Mouse (Mus musculus) midbrain, embryonic 12.5 days (tissue): ENCODE measurements at regions not wholly inside any gene's neighbourhood (a gene's known extent, or its start where the extent isn't known, plus 50 kb on each side); places are given as distances from the start of the nearest gene placed in this dataset.

ENCODE experiments used
- ATAC-seq: fragments of 200-750 bp; cut with Nextera tagmentation; 2 replicates; pipeline ENCODE4 v1.8.0; 2017; ENCODE audit warnings: low read depth, moderate TSS enrichment, moderate library complexity; ENCODE audit not compliant: low FRiP score
- H3K27ac ChIP-seq: fragments of 300-500 bp; sonication (generic); replicated peaks from 2 replicates; pipeline ENCODE4 v1.5.1; 2016; ENCODE audit warnings: mild to moderate bottlenecking
- H3K27me3 ChIP-seq: fragments of 300-500 bp; sonication (generic); 2 replicates; pipeline ENCODE4 v1.6.1; 2016; ENCODE audit warnings: mild to moderate bottlenecking
- H3K36me3 ChIP-seq: fragments of 300-500 bp; sonication (generic); 2 replicates; pipeline ENCODE4 v1.6.1; 2016
- H3K4me1 ChIP-seq: fragments of 300-500 bp; sonication (generic); 2 replicates; pipeline ENCODE4 v1.6.1; 2016
- H3K4me2 ChIP-seq: fragments of 300-500 bp; sonication (generic); replicated peaks from 2 replicates; pipeline ENCODE4 v1.6.1; 2016; ENCODE audit warnings: mild to moderate bottlenecking, moderate library complexity
- H3K4me3 ChIP-seq: fragments of 300-500 bp; sonication (generic); 2 replicates; pipeline ENCODE4 v1.5.1; 2016; ENCODE audit warnings: mild to moderate bottlenecking
- H3K9ac ChIP-seq: fragments of 300-500 bp; sonication (generic); replicated peaks from 2 replicates; pipeline ENCODE4 v1.6.1; 2016; ENCODE audit warnings: mild to moderate bottlenecking, moderate library complexity
- H3K9me3 ChIP-seq: fragments of 300-500 bp; sonication (generic); 2 replicates; pipeline ENCODE4 v1.6.1; 2016; ENCODE audit warnings: mild to moderate bottlenecking
- WGBS: fragments of 180-500 bp; shearing (Covaris S2); methylation state at CpG from one replicate; pipeline ENCODE4 v1.1.7; 2016; 5-methylcytosine and 5-hydroxymethylcytosine counted together

DNA sequence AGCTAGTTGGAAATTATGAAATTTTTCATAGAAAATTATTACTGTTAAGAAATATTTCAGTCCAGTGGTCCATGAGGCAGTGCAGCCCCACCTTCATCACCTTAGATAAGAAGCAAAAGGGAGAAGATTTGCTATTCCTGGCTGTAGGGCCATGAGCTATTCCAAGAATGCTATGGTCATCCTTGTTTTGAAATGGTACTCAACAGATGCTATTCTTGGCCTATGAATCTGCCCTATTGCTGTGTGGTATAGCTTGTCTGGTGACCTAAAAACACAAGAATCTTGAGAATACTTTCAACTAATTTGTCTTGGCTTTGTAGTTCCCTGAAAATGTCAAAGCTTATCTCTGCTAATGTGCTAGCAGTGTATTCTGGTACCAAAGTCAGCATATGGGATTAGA, 254.8 kb upstream of the Rasgrp1 start:
- no peaks in the 10 kb centered on the region for H3K27me3 ChIP-seq
- no peaks in the 10 kb centered on the region for H3K9me3 ChIP-seq
- no peak overlapping the region for H3K9ac ChIP-seq
- no peaks in the 10 kb centered on the region for H3K4me1 ChIP-seq
- H3K36me3 ChIP-seq: no peaks in the 10 kb centered on the region
- ATAC-seq: no peak
- H3K4me3 ChIP-seq: no peak overlapping the region
- H3K4me2 ChIP-seq: no peak overlapping the region
- H3K27ac ChIP-seq: no peak overlapping the region

DNA sequence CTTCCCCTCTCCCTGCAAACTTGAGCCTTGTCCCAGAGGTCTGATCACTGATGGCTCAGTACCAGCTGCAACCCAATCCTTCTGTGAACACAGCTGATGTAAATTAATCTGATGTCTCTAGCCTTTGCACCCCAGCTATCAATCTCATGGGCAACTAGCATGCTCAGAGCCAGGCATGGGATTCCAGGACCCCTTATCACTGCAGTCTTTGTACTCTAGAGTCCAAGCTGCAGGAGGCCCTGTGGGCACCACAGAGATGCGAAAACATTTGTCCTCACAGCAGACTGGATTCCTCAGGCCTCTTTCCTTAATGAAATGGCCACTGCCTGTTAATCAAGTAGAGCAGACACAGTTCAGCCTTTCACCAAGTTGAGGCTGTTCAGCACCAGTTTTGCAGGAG, 272.0 kb upstream of the Rasgrp1 start:
- no peaks in the 10 kb centered on the region for H3K27me3 ChIP-seq
- no peaks in the 10 kb centered on the region for H3K4me1 ChIP-seq
- no peak for ATAC-seq
- H3K27ac ChIP-seq: no peak overlapping the region
- no peak overlapping the region for H3K9ac ChIP-seq
- H3K4me2 ChIP-seq: no peak overlapping the region
- 59% methylated on average over 1 of the region's 1 CpGs for WGBS
- no peak overlapping the region for H3K4me3 ChIP-seq
- H3K9me3 ChIP-seq: no peaks in the 10 kb centered on the region
- no peaks in the 10 kb centered on the region for H3K36me3 ChIP-seq

DNA sequence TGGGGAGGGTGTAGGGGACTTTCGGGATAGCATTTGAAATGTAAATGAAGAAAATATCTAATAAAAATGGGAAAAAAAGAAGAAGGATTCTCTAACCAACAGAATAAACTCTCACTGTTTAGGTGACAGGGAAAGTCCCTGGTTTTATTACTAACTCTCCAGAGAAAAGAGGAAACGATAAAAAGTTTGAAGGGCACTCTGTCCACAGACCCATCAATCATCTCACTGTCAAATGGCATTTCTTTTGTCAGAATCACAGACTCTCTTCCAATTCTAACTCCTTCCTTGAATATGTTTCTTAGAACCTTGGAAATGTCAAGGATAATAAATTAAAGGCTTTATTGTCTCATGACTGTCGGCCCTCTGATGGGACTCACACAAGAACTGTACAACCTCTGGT, 275.3 kb upstream of the Rasgrp1 start:
- no peak overlapping the region for H3K9ac ChIP-seq
- no peaks in the 10 kb centered on the region for H3K9me3 ChIP-seq
- 92% methylated on average over 3 of the region's 3 CpGs for WGBS
- no peaks in the 10 kb centered on the region for H3K4me1 ChIP-seq
- no peak overlapping the region for H3K4me3 ChIP-seq
- H3K36me3 ChIP-seq: no peaks in the 10 kb centered on the region
- no peak overlapping the region for H3K4me2 ChIP-seq
- ATAC-seq: no peak
- H3K27me3 ChIP-seq: no peaks in the 10 kb centered on the region
- no peak overlapping the region for H3K27ac ChIP-seq

DNA sequence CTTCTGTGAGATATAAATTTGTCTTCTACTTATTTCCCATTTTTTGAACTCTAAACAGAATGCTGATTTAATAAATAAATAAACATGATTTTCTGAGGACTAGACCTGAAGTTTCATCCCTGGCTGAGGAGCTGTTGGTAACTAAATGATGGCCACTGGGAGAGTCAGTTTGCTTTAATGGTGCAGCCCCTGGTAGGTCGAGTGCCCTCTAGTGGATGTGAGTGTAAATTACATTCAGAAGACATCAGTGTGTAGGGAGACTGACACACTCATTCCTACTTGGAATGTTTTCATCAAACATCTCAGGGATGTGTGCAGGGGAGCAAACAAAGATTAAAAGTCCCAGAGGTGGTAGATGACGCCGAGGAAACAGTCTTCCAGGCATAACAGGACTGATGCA, 281.2 kb upstream of the Rasgrp1 start:
- Histone ChIP-seq H3K4me3 (no peak overlapping the region), H3K27me3 (no peaks in the 10 kb centered on the region), H3K27ac (no peak overlapping the region), H3K9ac (no peak overlapping the region), H3K4me2 (no peak overlapping the region), H3K4me1 (no peaks in the 10 kb centered on the region), H3K9me3 (no peaks in the 10 kb centered on the region), H3K36me3 (no peaks in the 10 kb centered on the region)
- ATAC-seq: no peak
- WGBS: 52% methylated on average over 3 of the region's 3 CpGs

DNA sequence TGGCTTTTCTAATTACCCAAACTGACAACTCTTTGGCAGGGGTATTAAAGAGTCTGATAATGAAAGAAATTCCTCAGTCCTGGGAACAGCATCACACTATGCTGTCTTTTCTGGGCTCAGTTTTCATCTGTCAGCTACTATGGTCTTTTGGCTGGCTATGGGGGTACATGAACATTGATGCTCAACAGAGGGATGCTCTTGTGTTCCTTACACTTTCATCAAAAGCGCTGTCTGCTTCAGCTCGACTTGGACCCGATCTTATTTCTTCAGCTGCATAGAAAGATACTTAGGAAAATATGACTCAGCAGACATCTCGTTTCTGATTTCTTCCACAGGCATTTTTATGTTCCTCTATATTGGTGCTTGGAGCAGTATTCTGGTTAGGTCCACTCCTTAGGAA, 292.1 kb upstream of the Rasgrp1 start:
- no peak overlapping the region for H3K4me2 ChIP-seq
- no peaks in the 10 kb centered on the region for H3K4me1 ChIP-seq
- no peak for ATAC-seq
- 88% methylated on average over 4 of the region's 4 CpGs for WGBS
- no peaks in the 10 kb centered on the region for H3K36me3 ChIP-seq
- H3K27ac ChIP-seq: no peak overlapping the region
- no peak overlapping the region for H3K9ac ChIP-seq
- H3K9me3 ChIP-seq: no peaks in the 10 kb centered on the region
- H3K27me3 ChIP-seq: no peaks in the 10 kb centered on the region
- no peak overlapping the region for H3K4me3 ChIP-seq

DNA sequence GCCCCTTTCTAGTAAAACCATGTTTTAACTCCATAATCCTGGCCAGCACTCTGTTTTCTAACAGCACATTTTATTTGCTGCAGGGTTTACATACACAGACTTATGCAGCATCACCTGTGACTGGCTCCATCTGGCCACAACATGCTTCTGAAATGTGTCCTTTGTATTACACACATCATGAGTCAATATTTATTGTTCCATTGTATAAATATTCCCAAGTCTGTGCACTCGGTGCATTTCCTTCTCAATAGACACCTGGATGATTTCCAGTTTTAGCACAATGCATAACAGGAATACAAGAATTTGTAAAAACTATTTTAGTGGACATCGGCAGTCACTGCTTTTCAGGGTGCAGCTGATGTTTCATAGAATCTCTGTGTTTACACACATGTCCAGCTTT, 294.6 kb upstream of the Rasgrp1 start:
- no peak overlapping the region for H3K4me3 ChIP-seq
- no peak overlapping the region for H3K27ac ChIP-seq
- H3K9me3 ChIP-seq: no peaks in the 10 kb centered on the region
- H3K9ac ChIP-seq: no peak overlapping the region
- no peaks in the 10 kb centered on the region for H3K27me3 ChIP-seq
- H3K36me3 ChIP-seq: no peaks in the 10 kb centered on the region
- WGBS: 81% methylated on average over 2 of the region's 2 CpGs
- no peaks in the 10 kb centered on the region for H3K4me1 ChIP-seq
- H3K4me2 ChIP-seq: no peak overlapping the region
- no peak for ATAC-seq

DNA sequence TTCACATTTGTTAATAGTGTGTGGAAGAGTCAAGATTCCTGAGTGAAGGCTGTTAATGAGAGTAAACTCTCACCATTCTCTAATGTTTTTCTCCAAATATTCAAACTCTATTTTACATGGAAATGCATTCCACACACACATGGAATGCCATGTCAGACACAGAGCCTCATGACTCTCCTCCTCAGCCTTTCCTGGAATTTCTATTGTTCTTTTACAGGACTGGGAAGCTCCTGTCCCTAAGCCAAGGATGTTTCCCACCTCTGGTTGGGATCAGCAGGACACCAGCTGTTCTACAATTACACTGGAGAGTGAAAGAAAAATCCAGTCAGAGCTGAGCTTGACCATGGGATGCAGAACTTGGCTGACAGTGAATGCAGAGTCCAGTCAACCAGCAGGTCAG, 309.3 kb upstream of the Rasgrp1 start:
- no peak overlapping the region for H3K4me2 ChIP-seq
- ATAC-seq: no peak
- H3K9me3 ChIP-seq: no peaks in the 10 kb centered on the region

DNA sequence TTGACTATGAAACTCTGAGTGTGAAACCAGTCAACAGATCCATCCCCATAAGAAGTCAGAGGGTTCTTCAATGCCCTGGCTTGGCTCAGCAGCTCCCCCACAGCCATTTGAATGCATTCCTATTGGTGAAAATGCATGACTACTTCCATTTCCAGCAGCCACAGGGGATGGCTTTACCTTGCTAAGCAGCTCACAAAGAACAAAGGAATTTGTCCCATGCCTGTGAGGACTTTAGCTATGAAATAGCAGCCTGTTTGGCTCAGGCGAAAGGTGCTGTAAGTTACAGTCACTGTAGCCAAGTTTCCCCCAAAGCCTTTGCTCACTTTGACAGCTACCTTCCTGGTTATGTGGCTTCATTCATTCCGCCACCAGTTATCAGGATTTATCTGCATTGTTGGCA, 309.8 kb upstream of the Rasgrp1 start:
- no peak for ATAC-seq
- Histone ChIP-seq H3K4me1 (no peaks in the 10 kb centered on the region), H3K36me3 (no peaks in the 10 kb centered on the region), H3K27ac (no peak overlapping the region), H3K27me3 (no peaks in the 10 kb centered on the region), H3K4me3 (no peak overlapping the region), H3K9ac (no peak overlapping the region), H3K4me2 (no peak overlapping the region), H3K9me3 (no peaks in the 10 kb centered on the region)
- 40% methylated on average over 2 of the region's 2 CpGs for WGBS

More for the DNA sequence above, 309.3 kb upstream of the Rasgrp1 start:
- H3K4me1 ChIP-seq: no peaks in the 10 kb centered on the region
- H3K27me3 ChIP-seq: no peaks in the 10 kb centered on the region
- no peak overlapping the region for H3K27ac ChIP-seq
- no peak overlapping the region for H3K9ac ChIP-seq
- no peak overlapping the region for H3K4me3 ChIP-seq
- no peaks in the 10 kb centered on the region for H3K36me3 ChIP-seq

DNA sequence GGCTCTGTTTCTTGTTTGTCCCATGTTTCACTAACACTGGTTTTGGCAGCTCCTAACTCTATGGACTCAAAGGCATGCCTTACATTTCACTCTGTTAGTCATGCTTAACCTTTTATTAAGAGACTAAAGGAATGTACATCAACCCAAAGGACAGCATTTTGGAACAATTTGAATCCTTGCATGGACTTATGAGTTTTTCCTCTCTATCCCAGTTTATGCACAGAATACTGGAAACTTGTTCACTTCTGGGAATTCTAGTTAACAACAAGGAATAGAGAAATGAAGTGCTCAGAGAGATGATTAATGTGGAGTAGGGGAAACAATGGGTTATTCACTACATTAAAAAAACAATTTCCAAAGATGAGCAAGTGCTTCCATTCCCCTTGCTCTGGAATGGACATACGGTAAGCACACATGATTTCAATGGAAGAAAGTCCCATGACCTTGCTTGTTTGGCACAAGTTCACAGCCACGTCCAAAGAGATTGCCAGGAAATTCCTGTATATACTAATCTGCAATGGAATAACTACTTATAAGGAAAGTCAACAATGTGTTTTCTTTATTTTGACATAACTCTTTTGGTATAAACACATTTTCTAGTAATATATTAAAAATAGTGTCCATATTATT, 313.9 kb upstream of the Rasgrp1 start:
- Histone ChIP-seq H3K27ac (no peak overlapping the region), H3K9ac (no peak overlapping the region), H3K4me3 (no peak overlapping the region), H3K4me2 (no peak overlapping the region), H3K27me3 (no peaks in the 10 kb centered on the region), H3K4me1 (no peaks in the 10 kb centered on the region), H3K9me3 (no peaks in the 10 kb centered on the region), H3K36me3 (no peaks in the 10 kb centered on the region)
- ATAC-seq: no peak
- WGBS: 84% methylated on average over 2 of the region's 2 CpGs

DNA sequence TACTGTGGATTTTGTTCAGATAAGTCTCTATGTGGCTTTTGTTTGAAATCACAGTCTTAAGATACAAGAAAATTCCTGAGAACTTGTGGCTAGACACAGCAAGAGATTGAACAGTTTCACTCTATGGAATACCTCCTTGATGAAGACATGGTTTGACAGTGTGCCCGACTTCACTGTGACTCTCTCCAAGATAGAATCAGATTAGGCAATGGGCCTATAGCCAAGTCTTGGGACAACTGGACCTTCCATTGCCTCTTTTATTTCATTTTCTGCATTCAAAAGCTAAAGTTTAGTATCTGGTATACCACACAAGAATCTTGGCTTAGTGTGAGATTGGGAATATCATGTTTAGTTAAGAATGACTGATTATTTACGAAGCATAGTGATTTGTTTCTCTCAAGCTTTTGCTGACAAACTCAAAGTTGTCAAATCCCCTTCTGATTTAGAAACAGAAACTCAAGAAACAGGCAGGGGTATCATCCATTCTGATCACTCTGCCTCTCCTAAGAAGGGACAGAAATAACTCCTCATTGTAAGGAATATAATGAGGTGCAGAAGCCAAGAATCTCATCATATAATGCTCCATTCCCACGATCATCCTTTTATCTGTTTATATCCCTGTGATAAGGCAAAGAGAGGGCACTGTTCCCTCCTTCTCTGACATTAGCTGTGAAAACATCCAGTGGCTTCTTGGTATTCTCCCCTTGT, 317.6 kb upstream of the Rasgrp1 start:
- Histone ChIP-seq H3K4me1 (no peaks in the 10 kb centered on the region), H3K27ac (no peak overlapping the region), H3K27me3 (no peaks in the 10 kb centered on the region), H3K36me3 (no peaks in the 10 kb centered on the region), H3K4me2 (no peak overlapping the region), H3K9ac (no peak overlapping the region), H3K4me3 (no peak overlapping the region), H3K9me3 (no peaks in the 10 kb centered on the region)
- ATAC-seq: no peak
- 91% methylated on average over 3 of the region's 3 CpGs for WGBS

DNA sequence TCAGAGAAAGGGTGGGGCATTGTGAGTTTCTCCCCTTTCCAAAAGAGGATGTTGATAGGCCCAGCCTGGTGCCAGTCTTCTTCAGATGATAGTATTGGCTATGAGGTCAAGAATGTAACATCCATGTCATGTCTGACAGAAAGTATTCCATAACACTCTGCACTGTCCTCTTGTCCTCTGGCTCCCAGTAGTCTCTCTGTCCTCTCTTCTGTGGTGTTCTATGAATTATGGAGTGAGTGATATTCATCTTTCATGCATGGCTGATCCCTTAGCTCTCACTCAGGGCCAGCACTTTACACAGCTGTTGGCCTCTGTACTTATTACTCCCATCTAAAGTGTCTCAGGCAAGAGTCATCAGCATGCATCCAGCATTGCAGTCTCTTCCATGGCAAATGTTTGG, 319.9 kb upstream of the Rasgrp1 start:
- no peak overlapping the region for H3K4me3 ChIP-seq
- no peak overlapping the region for H3K4me2 ChIP-seq
- H3K36me3 ChIP-seq: no peaks in the 10 kb centered on the region
- H3K4me1 ChIP-seq: no peaks in the 10 kb centered on the region
- H3K27me3 ChIP-seq: no peaks in the 10 kb centered on the region
- H3K27ac ChIP-seq: no peak overlapping the region
- no peak overlapping the region for H3K9ac ChIP-seq
- H3K9me3 ChIP-seq: no peaks in the 10 kb centered on the region
- no peak for ATAC-seq

DNA sequence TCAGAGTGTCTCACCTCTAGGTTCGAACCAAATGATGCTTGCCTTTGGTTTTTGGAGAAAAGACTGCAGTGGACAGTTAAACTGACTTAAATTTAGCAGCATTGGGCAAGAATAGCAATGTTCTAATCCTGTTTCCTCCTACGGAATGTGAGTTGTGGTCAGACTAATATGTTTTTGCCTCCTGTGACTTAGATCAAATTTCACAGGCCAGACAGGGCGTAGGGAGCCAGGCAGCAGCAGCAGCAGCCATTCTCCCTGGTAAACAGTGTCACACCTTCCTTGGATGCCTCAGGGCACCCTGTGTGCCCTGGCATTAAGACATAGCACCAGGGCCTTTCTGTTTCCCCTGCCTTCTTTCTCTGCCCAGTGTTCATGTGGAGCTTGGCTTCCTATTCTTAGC, 323.7 kb upstream of the Rasgrp1 start:
- no peak overlapping the region for H3K4me2 ChIP-seq
- H3K4me1 ChIP-seq: no peaks in the 10 kb centered on the region
- H3K4me3 ChIP-seq: no peak overlapping the region
- no peak for ATAC-seq
- no peaks in the 10 kb centered on the region for H3K27me3 ChIP-seq
- 67% methylated on average over 3 of the region's 3 CpGs for WGBS
- no peaks in the 10 kb centered on the region for H3K36me3 ChIP-seq
- H3K27ac ChIP-seq: no peak overlapping the region
- no peaks in the 10 kb centered on the region for H3K9me3 ChIP-seq
- H3K9ac ChIP-seq: no peak overlapping the region

DNA sequence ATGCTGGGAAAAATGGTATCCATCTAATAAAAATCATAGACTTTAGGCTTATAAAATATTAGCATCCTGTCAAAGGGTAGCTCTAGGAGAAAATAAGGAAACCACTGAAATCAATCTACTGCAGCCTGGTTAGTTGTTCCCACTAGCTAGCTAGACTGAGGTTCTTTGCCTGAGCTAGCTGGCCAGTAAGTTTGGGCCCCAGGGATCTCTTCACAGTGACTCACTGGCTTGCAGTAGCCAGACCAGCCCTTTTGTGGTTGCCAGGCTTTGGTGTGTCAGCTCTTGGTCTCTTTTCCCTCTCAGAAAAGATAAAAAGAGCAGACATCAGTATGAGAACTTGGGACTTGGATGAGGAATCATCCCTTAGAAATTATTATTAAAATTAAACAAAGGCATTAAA, 325.3 kb upstream of the Rasgrp1 start:
- no peaks in the 10 kb centered on the region for H3K9me3 ChIP-seq
- H3K4me2 ChIP-seq: no peak overlapping the region
- no peaks in the 10 kb centered on the region for H3K27me3 ChIP-seq
- no peaks in the 10 kb centered on the region for H3K4me1 ChIP-seq
- no peak overlapping the region for H3K4me3 ChIP-seq
- no peak for ATAC-seq
- H3K27ac ChIP-seq: no peak overlapping the region
- H3K9ac ChIP-seq: no peak overlapping the region
- H3K36me3 ChIP-seq: no peaks in the 10 kb centered on the region
